Mouse (Mus musculus) CH12.LX (cell line): ENCODE results near the gene Hibch. TPM values are rescaled to one million over a fixed set of nuclear protein-coding genes. Genes with fewer than 3 reads are reported as not detected.

Experiments
- DNase-seq: peaks from one replicate; pipeline ENCODE4 v3.0.0-alpha.2; 2013; ENCODE audit errors: extremely low read depth
- H3K27ac ChIP-seq: 2 replicates; pipeline ENCODE4 v1.5.1; 2012; ENCODE audit warnings: low read depth, mild to moderate bottlenecking, control low read depth, moderate library complexity; ENCODE audit not compliant: insufficient read depth
- H3K27me3 ChIP-seq: replicated peaks from 2 replicates; pipeline ENCODE3; 2012; ENCODE audit warnings: inconsistent platforms
- H3K36me3 ChIP-seq, 2 experiments: replicated peaks in 1 of 2; 2 replicates each; pipeline versions ENCODE3 to v1.6.1; 2012; ENCODE audit warnings: inconsistent platforms in 1 of 2, low read length in 1 of 2, mild to moderate bottlenecking in 1 of 2, mixed read lengths in 1 of 2, moderate library complexity in 1 of 2; ENCODE audit not compliant: control insufficient read depth in 1 of 2, insufficient read depth in 1 of 2
- H3K4me1 ChIP-seq, 2 experiments: 2 replicates each; pipeline ENCODE4 v1.6.1; 2012; ENCODE audit warnings: inconsistent platforms in 1 of 2, moderate library complexity in 1 of 2; ENCODE audit not compliant: insufficient read depth in 2 of 2, control insufficient read depth in 1 of 2
- H3K4me2 ChIP-seq: 2 replicates; pipeline ENCODE4 v1.6.1; 2012; ENCODE audit warnings: low read depth, mild to moderate bottlenecking, control low read depth; ENCODE audit not compliant: poor library complexity, insufficient read depth, severe bottlenecking
- H3K4me3 ChIP-seq, 3 experiments: fragments of 150-350 bp in 1 of 3; sonication (generic) in 1 of 3; replicated peaks in 1 of 3; 2 replicates each; pipeline versions ENCODE3 to v1.5.1; 2011 to 2012; ENCODE audit warnings: low read depth in 2 of 3, low read length in 2 of 3, mild to moderate bottlenecking in 2 of 3, moderate library complexity in 2 of 3, control low read depth in 1 of 3, improper control_type of control experiment in 1 of 3, inconsistent platforms in 1 of 3, mixed read lengths in 1 of 3; ENCODE audit not compliant: poor library complexity in 1 of 3
- H3K79me2 ChIP-seq: replicated peaks from 2 replicates; pipeline ENCODE4 v1.6.1; 2012; ENCODE audit warnings: mild to moderate bottlenecking, moderate library complexity; ENCODE audit not compliant: control insufficient read depth, poor library complexity, insufficient read depth, severe bottlenecking; ENCODE audit errors: extremely low read depth
- H3K9ac ChIP-seq: 2 replicates; pipeline ENCODE4 v1.6.1; 2012; ENCODE audit warnings: low read depth, mild to moderate bottlenecking, control low read depth, moderate library complexity; ENCODE audit not compliant: insufficient read depth
- H3K9me3 ChIP-seq: replicated peaks from 2 replicates; pipeline ENCODE3; 2012; ENCODE audit warnings: low read length, inconsistent platforms, mixed read lengths
- BHLHE40 ChIP-seq: IDR thresholded peaks from 2 replicates; pipeline ENCODE4 v1.6.1; 2011; ENCODE audit warnings: mild to moderate bottlenecking, low read depth, low read length, improper control_type of control experiment
- CHD1 ChIP-seq: IDR thresholded peaks from 2 replicates; pipeline ENCODE4 v1.6.1; 2012; ENCODE audit warnings: low read depth, low read length, improper control_type of control experiment, inconsistent platforms
- CTCF ChIP-seq, 2 experiments: IDR thresholded peaks in 1 of 2; conservative IDR thresholded peaks in 1 of 2; 2 replicates each; pipeline ENCODE4 v1.5.1; 2011 to 2012; ENCODE audit warnings: low read depth in 2 of 2, low read length in 2 of 2, improper control_type of control experiment in 1 of 2, inconsistent platforms in 1 of 2, mild to moderate bottlenecking in 1 of 2, moderate library complexity in 1 of 2
- E2F4 ChIP-seq: IDR thresholded peaks from 2 replicates; pipeline ENCODE4 v1.6.1; 2011; ENCODE audit warnings: low read depth, low read length, improper control_type of control experiment; ENCODE audit not compliant: insufficient replicate concordance
- ELF1 ChIP-seq: IDR thresholded peaks from 2 replicates; pipeline ENCODE4 v1.6.1; 2014; ENCODE audit warnings: low read depth, mild to moderate bottlenecking, inconsistent platforms, low read length, improper control_type of control experiment
- EP300 ChIP-seq: IDR thresholded peaks from 2 replicates; pipeline ENCODE4 v1.6.1; 2011; ENCODE audit warnings: low read length, improper control_type of control experiment
- ETS1 ChIP-seq: conservative IDR thresholded peaks from 2 replicates; pipeline ENCODE4 v1.6.1; 2012; ENCODE audit warnings: low read depth, mild to moderate bottlenecking, inconsistent platforms, low read length, improper control_type of control experiment, moderate library complexity
- GABPA ChIP-seq: IDR thresholded peaks from 2 replicates; pipeline ENCODE4 v1.6.1; 2012; ENCODE audit warnings: low read depth, low read length, improper control_type of control experiment, inconsistent platforms; ENCODE audit not compliant: insufficient replicate concordance
- HCFC1 ChIP-seq: IDR thresholded peaks from 2 replicates; pipeline ENCODE4 v1.6.1; 2012; ENCODE audit warnings: low read depth, mild to moderate bottlenecking, inconsistent platforms, low read length, improper control_type of control experiment
- JUND ChIP-seq: conservative IDR thresholded peaks from 2 replicates; pipeline ENCODE4 v1.6.1; 2011; ENCODE audit warnings: low read depth, low read length, improper control_type of control experiment
- MAFK ChIP-seq: IDR thresholded peaks from 2 replicates; pipeline ENCODE4 v1.6.1; 2011; ENCODE audit warnings: low read length, improper control_type of control experiment; ENCODE audit not compliant: insufficient replicate concordance
- MAZ ChIP-seq: IDR thresholded peaks from 2 replicates; pipeline ENCODE4 v1.6.1; 2012; ENCODE audit warnings: low read depth, mild to moderate bottlenecking, inconsistent platforms, low read length, improper control_type of control experiment, moderate library complexity
- MEF2A ChIP-seq: IDR thresholded peaks from 2 replicates; pipeline ENCODE4 v1.6.1; 2014; ENCODE audit warnings: low read depth, mild to moderate bottlenecking, inconsistent platforms, low read length, improper control_type of control experiment, borderline replicate concordance
- MXI1 ChIP-seq: IDR thresholded peaks from 2 replicates; pipeline ENCODE4 v1.6.1; 2011; ENCODE audit warnings: mild to moderate bottlenecking, low read depth, low read length, improper control_type of control experiment
- MYC ChIP-seq: IDR thresholded peaks from 2 replicates; pipeline ENCODE4 v1.6.1; 2011; ENCODE audit warnings: low read depth, mild to moderate bottlenecking, improper control_type of control experiment, low read length
- NELFE ChIP-seq: IDR thresholded peaks from 2 replicates; pipeline ENCODE4 v1.6.1; 2011; ENCODE audit warnings: low read depth, low read length, improper control_type of control experiment
- NRF1 ChIP-seq: IDR thresholded peaks from 2 replicates; pipeline ENCODE4 v1.6.1; 2014; ENCODE audit warnings: low read depth, mild to moderate bottlenecking, inconsistent platforms, low read length, improper control_type of control experiment, moderate library complexity
- PAX5 ChIP-seq: IDR thresholded peaks from 2 replicates; pipeline ENCODE4 v1.6.1; 2012; ENCODE audit warnings: low read length, inconsistent platforms, mixed read lengths
- POLR2A ChIP-seq: IDR thresholded peaks from 2 replicates; pipeline ENCODE4 v1.6.1; 2011; ENCODE audit warnings: low read depth, mild to moderate bottlenecking, improper control_type of control experiment, low read length
- RAD21 ChIP-seq: IDR thresholded peaks from 2 replicates; pipeline ENCODE4 v1.6.1; 2011; ENCODE audit warnings: low read depth, mild to moderate bottlenecking, low read length, improper control_type of control experiment, moderate library complexity
- SIN3A ChIP-seq: IDR thresholded peaks from 2 replicates; pipeline ENCODE4 v1.6.1; 2012; ENCODE audit warnings: low read length, improper control_type of control experiment, inconsistent platforms
- TBP ChIP-seq: conservative IDR thresholded peaks from 2 replicates; pipeline ENCODE4 v1.6.1; 2011; ENCODE audit warnings: low read depth, low read length, improper control_type of control experiment
- TCF12 ChIP-seq: IDR thresholded peaks from 2 replicates; pipeline ENCODE4 v1.6.1; 2014; ENCODE audit warnings: low read depth, mild to moderate bottlenecking, inconsistent platforms, low read length, improper control_type of control experiment
- UBTF ChIP-seq: IDR thresholded peaks from 2 replicates; pipeline ENCODE4 v1.6.1; 2012; ENCODE audit warnings: low read depth, mild to moderate bottlenecking, inconsistent platforms, low read length, improper control_type of control experiment, moderate library complexity
- USF1 ChIP-seq: IDR thresholded peaks from 2 replicates; pipeline ENCODE4 v1.6.1; 2014; ENCODE audit warnings: low read depth, mild to moderate bottlenecking, inconsistent platforms, low read length, improper control_type of control experiment
- ZKSCAN1 ChIP-seq: IDR thresholded peaks from 2 replicates; pipeline ENCODE4 v1.6.1; 2012; ENCODE audit warnings: low read depth, inconsistent platforms, low read length, improper control_type of control experiment, borderline replicate concordance
- ZMIZ1 ChIP-seq: IDR thresholded peaks from 2 replicates; pipeline ENCODE4 v1.6.1; 2012; ENCODE audit warnings: low read depth, mild to moderate bottlenecking, inconsistent platforms, low read length, improper control_type of control experiment
- dilution Hi-C: fragments of 300-500 bp; cut with MboI; formaldehyde crosslinking; loops from 2 replicates; pipeline ENCODE4 v1.14.3; 2020; ENCODE audit warnings: low sequenced_read_pairs; ENCODE audit not compliant: extremely low pct_unique_long_range_greater_than_20kb, extremely low pct_ligation_motif_present
- in situ Hi-C: fragments of 300-500 bp; cut with MboI; formaldehyde crosslinking; loops from 3 replicates; pipeline ENCODE4 v1.14.3; 2019; ENCODE audit warnings: low sequenced_read_pairs, low pct_ligation_motif_present, low pct_unique_long_range_greater_than_20kb, mixed read lengths
- polyA plus RNA-seq: library from polyadenylated mRNA; unstranded; fragments of >175 nt; gene quantifications from 2 replicates; pipeline ENCODE4 v1.2.1, GENCODE M21; 2012; ENCODE audit warnings: low read depth; ENCODE audit not compliant: insufficient read length
- total RNA-seq, 2 experiments: library from RNA; depleted of rRNA; stranded (reverse); fragments of 300-350 nt in 1 of 2; fragments of >200 nt in 1 of 2; gene quantifications; 2 replicates each; pipeline ENCODE4 v1.2.3; 2012 to 2014

Hibch gene
- total and polyA plus RNA-seq, 3 experiments = 17.1 to 32.3 (median 20.6) TPM

DNA sequence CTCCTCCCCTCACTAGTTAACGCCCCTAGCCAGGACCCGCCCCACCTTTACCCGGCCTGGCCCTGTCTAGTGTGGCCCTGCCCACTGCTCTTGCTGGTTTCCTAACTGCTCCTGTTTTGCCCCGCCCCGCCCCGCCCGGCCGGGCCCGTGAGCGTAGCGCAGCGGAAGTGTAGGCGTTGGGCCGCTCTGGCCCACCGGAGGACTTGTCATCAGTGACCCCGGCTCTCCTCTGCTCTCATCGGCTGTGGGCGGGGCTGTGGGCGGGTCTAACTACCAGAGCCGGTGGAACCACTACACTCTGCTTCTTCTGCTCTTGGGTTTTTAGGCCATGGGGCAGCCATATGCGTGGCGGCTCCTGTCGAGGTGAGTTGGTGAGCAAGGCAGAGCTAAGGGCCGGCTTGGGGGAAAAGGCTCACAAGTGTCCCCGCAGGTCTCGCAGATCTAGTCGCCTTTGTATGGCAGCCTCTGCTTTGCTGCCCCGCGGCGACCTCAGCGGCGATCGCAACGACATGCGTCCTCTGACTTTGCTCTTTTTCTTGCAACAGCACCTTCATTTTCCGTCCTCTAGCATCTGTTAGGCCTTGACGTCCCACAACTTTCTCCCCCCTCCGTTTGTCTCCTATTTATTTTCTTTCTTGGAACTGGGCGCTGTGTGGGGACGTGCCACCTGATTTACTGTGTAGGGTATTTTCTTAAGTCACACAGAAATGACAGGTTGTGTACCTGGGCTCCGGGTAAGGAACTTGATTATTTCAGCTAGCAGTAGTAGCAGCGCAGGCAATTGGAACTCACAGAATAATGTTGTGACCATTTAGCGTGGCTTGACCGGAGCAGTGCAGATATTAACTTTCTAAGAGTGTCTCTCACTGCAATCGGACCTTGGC is at the start of gene Hibch (continued):
- 0 out of 4 replicates have a peak, but pooled peaks of 1 of the 2 experiments have one; percentile 12 for TF ChIP-seq CTCF (conservative IDR thresholded peaks at IDR 0.05 in 1 of 2, IDR thresholded peaks at IDR 0.05 in 1 of 2; ENCODE audit: low read depth in 2 of 2, low read length in 2 of 2)

DNA sequence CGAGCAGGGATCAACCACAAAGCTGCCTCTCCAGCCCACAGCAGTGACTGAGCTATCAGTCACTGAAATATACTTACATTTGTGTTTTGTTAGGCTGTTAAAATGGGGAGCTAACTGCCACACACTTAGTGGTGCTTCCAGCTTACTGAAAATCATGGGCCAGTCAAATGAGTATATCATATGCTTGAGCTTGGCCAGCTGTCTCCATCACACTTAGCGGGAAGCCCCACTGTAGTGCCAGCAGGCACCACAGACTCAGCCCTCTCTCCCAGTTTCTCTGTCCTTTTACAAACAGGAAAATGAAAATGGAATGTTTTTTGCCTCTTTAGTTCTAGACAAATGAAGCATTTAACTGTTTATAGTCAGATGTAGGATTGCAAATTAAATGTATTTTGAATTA is 48.8 kb upstream of the Hibch start:
- Histone ChIP-seq H3K4me1 (peaks cover 3 to 51% of the 10 kb centered on the region in 2 experiments), H3K9ac (no peak overlapping the region), H3K36me3 (peaks cover 19 to 45% of the 10 kb centered on the region in 2 experiments), H3K27me3 (no peaks in the 10 kb centered on the region), H3K4me3 (no peak overlapping the region), H3K4me2 (no peak overlapping the region), H3K9me3 (no peaks in the 10 kb centered on the region), H3K27ac (no peak overlapping the region), H3K79me2 (no peaks in the 10 kb centered on the region; the same call in 1 of the 2 replicates)
- in situ Hi-C loops (no loop called here), dilution Hi-C loops (no loop called here)
- no peak for DNase-seq
- no peak for TF ChIP-seq RAD21
- no peak for TF ChIP-seq JUND
- TF ChIP-seq EP300 = no peak
- TF ChIP-seq SIN3A = no peak
- no peak for TF ChIP-seq ZKSCAN1
- no peak for TF ChIP-seq MAFK
- no peak for TF ChIP-seq NELFE

DNA sequence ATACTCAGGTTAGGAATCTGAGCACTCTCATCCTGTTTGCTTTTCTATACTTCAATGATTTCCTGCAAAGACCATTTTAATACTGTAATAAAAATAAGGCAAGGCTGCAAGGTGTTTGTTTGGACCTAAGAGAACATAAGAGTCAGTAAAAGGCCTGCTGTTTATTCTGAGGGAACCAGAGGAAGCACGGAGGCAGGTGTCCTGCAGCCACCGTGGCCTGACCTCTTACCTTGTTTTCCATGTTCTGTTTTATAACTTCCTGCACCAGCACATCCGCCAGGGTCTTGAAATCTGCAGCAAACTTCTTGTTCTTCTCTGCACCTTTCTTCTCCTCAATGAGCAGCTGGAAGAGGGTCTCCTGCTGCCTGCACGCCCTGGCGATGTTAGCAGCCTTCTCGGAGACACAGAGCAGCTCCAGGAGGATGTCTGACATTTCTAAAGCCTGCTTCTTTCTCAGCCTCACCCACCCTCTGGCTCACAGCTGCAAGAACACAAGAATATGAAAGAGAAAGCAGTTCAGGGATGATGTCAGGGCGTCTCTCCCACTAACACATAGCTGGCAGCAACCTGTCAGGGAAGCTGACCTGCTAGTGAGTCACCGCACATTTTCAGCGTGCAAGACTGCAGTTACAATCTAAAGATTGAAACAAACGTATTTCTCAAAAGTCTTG is 45.5 kb upstream of the Hibch start:
- Histone ChIP-seq H3K27ac (peak overlapping the region; percentile 58), H3K4me3 (peak overlapping the region; percentile 16 to 41 (median 23)), H3K36me3 (peaks cover 6 to 15% of the 10 kb centered on the region in 2 experiments), H3K79me2 (no peaks in the 10 kb centered on the region; the same call in 1 of the 2 replicates), H3K9ac (peak overlapping the region; percentile 70), H3K27me3 (no peaks in the 10 kb centered on the region), H3K9me3 (no peaks in the 10 kb centered on the region), H3K4me2 (peak overlapping the region; percentile 92), H3K4me1 (peaks cover 15 to 83% of the 10 kb centered on the region in 2 experiments)
- in situ Hi-C loops (no loop called here), dilution Hi-C loops (no loop called here)
- peak; percentile 50 for DNase-seq
- TF ChIP-seq GABPA (no peak), BHLHE40 (no peak; the same call in 1 of the 2 replicates), CHD1 (no peak), HCFC1 (no peak), MEF2A (no peak), ETS1 (peak; percentile 81), EP300 (peak; percentile 46; the same call in 1 of the 2 replicates), USF1 (no peak), NRF1 (no peak), CTCF (conservative IDR thresholded peaks at IDR 0.05 in 1 of 2, IDR thresholded peaks at IDR 0.05 in 1 of 2; ENCODE audit: low read depth in 2 of 2, low read length in 2 of 2) (no peak), PAX5 (no peak), UBTF (no peak), MYC (no peak), ELF1 (no peak), MAFK (no peak), MAZ (no peak), TBP (no peak), E2F4 (no peak), TCF12 (peak; percentile 60; the same call in 1 of the 2 replicates), MXI1 (peak; percentile 65), SIN3A (peak; percentile 70; the same call in 1 of the 2 replicates), ZMIZ1 (no peak), POLR2A (no peak; the same call in 1 of the 2 replicates)
